Mouse (Mus musculus) common myeloid progenitor, adult 5-6 weeks (primary cell): ENCODE results near the gene Hist1h2aa. TPM values are rescaled to one million over a fixed set of nuclear protein-coding genes. Genes with fewer than 3 reads are reported as not detected.

ENCODE experiments used
- ATAC-seq: replicated peaks from 2 replicates; pipeline ENCODE4 v1.8.0; 2016; ENCODE audit warnings: low read depth, mild to moderate bottlenecking, moderate TSS enrichment, inconsistent platforms; ENCODE audit not compliant: poor library complexity, severe bottlenecking
- total RNA-seq: library from RNA; stranded (forward); fragments of 200-1000, 187-1606 nt; gene quantifications from 2 replicates; pipeline ENCODE4 v1.2.3, GENCODE M21; 2017

The Hist1h2aa gene
- total RNA-seq, result not detected in 2 replicates

DNA sequence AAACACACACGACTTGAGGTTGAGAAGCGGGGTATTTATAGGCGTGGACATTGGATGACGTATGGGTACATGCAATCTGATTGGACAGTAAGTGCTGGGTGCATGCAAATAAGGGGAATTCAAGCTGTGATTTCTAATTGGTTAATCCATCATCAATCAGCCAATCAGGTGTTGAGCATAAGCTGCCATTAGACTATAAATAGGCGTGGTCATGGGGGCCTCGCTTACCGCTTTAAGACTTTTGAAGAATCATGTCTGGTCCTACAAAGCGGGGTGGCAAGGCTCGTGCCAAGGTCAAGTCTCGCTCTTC, at the start of gene Hist1h2aa:
Gene Hist1h2aa (plus strand): TSS at position 252 of the 310 bp plus-strand sequence.
- no peak for ATAC-seq

DNA sequence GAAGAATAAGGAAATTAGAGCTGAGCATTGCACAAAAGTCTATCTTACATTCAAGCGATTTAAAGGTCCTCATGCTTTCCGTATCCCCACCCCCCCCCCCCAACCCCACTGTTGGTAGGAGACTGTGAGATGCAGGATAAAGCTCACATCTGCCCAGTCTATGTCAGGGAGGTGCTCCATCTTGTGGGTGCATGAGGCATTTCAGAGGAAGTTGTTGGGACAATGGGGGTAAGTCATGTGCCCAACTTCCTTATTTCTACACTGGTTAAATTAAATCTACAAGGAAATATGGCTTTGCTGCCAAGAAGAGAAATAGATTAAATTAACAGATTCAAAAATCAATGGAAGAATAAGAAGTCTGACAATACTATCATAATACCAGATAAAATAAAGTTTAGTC, 48.7 kb upstream of the Hist1h2aa start:
- ATAC-seq, result peak; percentile 99

DNA sequence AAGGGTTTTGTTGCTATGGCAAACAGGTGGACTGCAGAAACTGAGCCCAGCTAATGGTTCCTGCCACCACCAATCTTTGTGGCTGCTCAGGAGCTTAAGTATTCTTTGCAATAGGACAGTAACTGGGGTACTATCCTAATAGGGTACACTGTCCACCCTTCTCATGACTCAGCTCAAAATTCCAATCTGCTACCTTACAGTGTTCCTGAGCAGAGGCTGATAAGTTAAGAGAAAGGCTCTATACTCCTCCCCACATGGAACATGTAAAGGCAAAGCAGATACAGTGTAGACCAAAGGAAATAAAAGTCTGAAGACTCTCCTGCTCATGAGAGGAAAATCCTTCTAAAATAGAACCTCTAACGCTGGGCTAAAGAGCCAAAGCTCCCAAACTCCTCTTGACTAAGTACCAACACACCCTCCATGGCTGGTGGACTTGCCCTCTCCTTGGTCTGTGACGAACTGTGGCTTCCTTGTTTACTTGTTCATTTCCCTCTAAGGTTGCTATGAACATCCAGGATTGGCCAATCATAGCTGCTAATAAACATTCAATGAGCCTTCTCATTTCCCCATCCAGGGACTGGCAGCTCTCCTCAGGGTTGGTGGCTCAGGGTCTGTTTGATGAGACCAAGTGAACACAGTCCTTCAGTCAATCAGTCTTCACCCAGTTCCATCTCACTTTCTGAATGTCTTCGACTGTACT, 47.1 kb upstream of the Hist1h2aa start:
- ATAC-seq, result no peak

DNA sequence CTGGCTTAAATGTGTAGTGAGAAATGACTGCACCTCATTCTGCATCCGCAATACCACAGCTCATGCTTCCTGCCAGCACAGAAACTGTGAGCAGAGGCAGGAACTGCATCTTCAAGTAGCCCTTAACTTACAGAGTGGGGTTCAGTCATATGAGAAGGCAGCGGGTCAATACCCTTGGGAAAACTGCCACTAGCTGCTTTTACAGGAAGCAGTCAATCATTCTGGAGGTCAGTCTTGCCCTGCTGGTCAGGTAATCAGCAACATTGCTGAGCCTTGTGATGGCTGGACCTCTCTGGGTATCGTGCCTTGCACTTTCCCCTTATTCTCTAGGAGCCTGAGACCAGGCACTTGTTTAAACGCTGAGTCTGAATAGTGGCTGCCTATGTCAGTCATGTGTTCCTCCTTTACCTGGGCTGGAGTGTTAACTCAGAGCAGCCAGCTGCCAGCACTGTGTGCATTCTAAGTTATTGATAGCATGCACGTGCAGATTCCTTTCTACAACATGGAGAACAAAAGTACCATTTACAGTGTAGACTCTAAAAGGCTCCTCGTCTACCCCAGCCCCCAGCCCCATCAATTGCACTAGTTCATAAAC, 45.2 kb upstream of the Hist1h2aa start:
- ATAC-seq, result no peak

DNA sequence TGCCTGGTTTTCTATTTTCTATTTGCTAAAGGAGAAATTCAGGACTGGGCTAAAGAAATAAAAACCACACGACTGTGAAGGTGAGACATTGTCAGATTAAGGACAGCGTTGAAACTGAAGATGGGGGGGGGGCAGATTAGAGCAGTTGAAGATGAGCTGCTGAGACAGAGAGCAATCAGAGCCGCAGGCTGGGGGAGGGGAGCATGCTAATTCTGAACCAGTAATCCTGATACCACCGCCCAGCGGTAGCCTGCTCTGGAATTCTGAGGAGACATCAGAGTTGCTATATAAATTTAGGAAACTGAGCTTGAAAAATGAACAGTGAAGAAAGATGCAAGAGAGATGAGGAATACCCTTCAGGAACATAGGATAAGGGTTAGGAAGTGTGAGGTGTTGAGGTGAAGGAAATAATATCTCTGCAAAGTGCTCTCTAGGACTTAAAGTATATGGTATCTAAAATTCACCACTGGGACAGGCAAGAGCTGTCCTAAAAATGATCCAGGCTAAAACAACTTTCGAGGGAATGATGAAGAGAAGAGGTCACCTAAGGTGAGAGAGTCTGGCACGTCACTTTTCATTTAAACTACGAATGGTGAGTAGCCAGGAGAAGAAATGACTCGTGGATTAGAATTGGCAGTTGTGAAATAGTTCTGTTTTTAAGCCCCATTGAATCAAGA, 41.5 kb upstream of the Hist1h2aa start:
- no peak for ATAC-seq

DNA sequence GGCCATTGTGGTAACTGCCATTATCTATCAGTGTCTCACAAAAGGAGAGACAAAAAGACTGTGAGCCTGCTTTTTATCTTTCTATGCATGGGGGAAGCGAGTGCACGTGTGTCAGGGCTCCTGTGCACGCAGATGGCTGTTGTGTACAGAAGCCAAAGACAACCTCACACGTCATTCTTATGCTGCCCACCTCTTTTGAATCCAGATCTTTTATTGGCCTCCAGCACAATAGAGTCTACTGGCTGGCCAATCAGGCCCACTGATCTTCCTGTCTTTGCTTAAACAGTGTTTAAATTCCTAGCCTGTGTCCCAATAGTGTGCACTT, 41.0 kb upstream of the Hist1h2aa start:
- ATAC-seq, result no peak; the same call in 1 of the 2 replicates

DNA sequence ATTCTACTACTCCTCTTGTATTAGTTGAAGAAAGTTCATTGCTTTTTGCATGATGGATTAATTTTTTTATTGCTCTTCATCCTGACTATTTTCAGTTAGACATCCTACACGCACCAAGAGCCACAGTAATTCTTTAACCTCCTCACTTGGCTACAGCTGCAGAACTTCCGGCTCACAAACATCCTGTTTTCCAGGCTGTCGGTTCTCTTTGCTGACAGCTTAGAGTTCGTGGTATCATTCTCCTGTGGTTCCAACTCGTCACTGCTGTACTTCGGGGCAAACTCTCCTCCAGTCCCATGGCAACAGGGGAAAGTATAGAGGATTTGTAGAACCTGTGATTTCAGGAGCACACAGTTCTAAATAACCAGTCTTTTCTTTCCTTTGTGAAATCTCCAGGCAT, 36.0 kb upstream of the Hist1h2aa start:
- ATAC-seq, result peak; percentile 77

DNA sequence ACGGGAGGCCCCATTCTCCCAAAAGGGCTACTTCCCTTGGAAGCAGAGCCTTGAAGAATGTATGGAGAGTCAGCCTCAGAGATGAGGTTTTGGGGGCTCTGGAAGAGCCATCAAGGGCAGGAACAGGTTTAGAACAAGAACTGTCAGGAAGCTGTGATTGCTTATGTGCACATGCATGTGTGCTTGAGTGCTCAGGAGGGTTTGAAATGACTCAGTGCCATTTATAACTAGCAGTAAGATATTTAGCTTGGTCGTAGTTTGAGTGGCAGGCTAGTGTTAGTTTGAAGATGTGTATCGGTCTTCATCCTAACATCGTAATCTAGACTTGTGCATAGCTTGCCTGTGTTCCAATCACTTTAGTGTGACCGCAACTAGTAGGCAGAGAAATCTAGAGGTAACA, 27.4 kb upstream of the Hist1h2aa start:
- no peak for ATAC-seq

DNA sequence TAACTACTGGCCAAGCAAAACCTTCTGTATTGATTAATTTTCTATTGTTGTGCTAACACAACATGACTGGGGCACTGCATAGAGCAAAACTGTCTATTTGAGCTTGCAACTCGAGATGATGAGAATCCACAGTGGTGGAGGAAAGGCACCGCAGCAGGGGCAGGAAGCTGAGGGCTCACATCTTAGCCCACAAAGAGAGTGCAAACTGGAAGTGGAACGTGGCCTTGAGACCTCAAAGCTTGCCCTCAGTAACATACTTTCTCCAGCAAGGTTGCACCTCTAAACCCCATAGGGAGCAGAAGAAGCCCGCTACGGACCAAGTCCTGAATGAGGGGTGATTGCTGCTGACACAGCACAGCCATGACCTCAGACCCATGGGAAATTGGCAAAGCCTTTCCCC, 24.1 kb upstream of the Hist1h2aa start:
- peak; percentile 20; the same call in 1 of the 2 replicates for ATAC-seq

DNA sequence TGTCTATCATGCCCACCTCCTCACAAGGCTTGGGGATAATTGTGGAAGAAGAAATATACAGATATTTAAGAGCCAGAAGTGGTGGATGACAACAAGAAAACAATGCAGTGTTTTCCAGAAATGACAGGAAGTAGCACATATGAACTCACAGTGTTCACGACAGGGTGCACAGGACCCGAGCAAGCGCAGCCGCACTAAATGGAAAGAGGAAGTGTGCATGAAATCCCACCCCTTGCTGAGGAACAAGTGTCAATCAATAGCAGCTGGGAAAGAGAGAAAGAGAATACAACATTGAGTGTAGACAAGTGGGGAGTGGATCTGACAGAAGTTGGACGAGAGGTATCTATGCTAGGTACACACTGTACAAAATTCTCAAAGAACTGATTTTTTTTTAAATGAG, 22.9 kb upstream of the Hist1h2aa start:
- ATAC-seq, result peak; percentile 59

DNA sequence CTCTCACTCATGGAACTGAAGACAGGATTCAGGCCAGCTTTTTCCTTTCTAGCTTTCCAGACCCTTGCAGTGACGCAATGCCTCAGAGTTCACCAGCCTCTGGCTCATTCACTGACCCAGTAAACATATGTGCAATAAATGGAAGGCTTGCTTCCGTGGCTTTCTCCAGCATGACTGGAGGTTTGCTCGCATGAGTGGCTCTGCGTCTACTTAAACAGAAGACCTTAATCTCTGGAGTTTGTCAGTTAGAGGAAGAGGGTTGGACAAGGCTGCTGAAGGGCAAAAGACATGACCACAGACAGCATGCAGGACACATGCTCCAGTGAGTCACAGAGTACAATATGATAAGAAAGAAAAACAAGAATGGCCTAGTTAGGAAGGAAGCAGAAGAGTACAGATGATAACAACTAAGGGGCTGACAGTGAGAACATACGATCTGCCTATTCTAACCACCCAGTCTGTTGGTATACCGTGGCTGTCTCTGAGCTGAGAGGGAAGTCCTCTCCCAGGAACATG, 20.4 kb upstream of the Hist1h2aa start:
- peak; percentile 85 for ATAC-seq

DNA sequence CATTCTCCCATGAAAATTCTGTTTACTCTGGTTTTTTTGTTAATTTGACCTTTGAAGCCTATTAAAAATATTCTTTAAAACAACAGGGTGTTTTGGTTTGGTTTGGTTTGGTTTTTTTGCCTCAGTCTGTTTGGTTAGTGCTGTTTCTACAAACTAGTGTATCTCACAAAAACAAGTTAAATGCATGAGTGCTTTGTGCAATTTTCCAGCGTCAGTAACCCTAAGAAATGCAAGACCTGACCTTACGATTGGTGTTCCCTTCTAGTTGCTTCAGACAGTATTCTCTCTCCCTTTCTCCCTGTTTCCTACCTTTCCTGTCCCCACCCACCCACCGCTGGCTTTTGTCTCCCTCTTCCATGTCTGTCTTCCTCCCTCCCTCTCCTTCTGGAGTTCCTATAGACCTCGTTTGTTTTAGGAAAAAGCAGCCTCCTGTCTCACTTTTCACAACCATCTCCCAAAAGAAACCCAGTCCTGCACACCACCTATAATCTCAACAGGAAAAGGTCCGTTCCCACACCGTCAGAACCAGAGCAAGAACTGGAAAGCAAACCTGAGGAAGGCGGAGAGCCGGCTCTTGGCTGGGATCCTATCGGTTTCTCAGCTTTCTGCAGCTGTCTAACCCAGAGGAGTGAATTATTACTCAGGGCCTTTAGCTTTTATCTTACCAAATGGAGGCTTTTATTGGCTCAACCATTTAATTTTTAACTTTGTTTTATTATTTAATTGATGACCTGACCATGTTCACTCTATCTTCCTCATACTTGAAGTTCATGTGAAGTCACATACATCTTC, 19.7 kb upstream of the Hist1h2aa start, which contains the start of gene Slc17a4:
Gene Slc17a4 (minus strand): TSS at position 634 of the 792 bp plus-strand sequence.
- no peak for ATAC-seq

DNA sequence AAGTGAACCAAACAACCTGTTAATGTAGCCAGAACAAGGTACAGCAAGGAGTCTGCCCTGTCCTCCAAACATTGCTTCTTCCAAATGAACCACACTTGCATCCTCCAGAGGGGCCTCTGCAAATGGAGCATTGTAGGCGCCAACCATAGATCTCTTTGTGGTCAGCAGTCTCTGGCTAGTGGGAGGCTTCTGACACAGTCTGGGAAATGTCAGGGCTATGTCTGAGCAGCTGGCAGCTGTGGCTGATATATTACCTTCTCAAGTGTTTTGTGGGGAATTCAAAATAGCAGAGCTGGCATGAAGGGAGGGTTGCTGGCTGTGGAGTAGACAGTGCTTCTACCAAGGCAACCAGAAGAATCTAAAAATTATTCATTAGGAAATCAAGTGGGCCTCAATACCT, 18.1 kb upstream of the Hist1h2aa start:
- 0 out of 2 replicates have a peak, but pooled peaks have one; percentile 6 for ATAC-seq

DNA sequence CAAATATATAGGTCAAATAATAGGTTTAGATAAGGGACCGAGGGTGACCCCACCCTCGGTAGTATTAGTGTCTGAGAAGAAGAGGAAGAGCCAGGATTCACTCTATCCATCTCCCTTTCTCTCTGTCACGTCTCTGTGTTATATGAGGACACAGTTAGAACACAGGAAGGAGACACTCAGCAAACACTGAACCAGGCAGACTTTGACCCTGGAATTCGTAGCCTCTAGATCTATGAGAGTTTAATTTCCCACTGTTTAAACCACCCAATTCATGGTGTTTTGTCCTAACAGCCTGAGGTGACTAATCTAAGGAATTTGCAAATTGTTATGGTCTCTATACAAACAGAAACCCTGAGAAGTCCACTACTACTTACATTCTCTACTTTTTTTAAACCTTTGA, 16.6 kb upstream of the Hist1h2aa start:
- ATAC-seq, result no peak

DNA sequence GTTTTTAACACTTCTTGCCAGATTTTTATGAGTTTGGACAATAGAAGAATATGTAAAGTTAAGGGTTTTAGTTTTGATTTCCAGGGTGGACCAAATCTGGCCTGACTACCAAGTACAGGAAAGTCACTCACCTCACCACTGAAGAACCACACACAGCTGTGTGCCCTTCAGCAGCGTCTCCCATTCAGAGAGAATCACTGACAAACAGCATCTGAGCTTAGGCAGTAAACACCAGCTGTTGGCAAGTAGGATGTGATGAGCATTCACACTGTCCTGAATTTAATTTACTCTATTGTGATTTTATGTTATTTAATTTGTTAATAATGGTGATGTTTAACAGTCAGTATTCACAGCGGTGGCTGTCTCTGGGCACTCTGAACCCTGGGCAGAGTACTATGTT, 8.5 kb upstream of the Hist1h2aa start:
- no peak for ATAC-seq

DNA sequence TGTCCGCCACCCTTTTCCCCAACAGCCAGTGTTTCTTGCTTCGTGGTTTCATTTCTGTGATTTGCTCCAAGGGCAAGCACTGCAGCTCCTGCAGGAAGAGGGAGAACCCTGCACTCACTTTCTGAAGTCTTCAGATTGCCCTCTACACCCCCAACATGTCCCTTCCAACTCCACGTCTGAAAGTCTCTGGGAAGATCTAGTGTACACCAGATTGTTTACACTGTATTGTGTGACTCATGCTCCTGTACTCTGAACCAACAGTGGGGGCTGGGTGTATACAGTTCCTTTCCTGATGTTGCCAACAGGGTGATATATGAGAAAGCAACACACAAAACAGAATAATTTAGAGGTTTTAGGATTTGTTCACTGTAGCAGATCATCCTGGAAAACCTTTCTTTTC, 5.6 kb upstream of the Hist1h2aa start:
- ATAC-seq, result no peak

DNA sequence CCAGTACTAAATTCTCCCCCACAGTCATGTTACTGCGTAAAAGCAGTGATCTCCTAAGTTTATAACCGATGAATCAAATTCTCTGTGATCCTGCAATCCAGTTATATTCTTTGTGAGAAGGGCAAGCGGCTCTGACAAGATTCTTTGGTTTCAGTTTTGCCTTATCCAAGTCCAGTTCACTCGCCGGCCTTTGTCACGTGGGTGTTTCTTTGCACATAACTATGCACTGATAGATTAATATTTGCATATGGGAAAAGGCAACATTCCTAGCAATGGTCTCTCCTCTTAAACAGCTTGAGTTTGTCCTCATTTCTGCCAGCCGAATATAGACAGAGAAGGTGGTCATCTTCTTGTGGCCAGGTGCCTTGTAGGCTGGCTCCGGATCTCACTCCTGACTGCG, 3.8 kb upstream of the Hist1h2aa start:
- no peak for ATAC-seq

DNA sequence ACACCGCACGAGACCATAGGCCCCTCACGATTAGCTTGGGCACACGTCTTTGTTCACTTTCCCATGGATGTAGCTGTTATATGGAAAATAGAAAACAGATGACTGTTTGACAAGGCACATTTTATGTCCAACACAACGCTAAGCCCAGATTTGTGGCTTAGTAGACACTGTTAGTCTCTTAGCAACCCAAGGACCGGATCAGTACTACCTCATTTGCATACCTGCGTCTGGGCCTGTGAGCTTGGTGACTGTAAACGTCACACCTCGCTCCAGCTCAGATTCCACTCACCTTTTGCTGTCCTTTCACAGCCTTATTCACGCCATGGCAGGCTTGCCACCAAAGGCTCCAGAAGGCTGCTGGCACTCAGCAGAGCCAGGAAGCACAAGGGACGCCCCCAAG, 3.4 kb upstream of the Hist1h2aa start:
- no peak for ATAC-seq

DNA sequence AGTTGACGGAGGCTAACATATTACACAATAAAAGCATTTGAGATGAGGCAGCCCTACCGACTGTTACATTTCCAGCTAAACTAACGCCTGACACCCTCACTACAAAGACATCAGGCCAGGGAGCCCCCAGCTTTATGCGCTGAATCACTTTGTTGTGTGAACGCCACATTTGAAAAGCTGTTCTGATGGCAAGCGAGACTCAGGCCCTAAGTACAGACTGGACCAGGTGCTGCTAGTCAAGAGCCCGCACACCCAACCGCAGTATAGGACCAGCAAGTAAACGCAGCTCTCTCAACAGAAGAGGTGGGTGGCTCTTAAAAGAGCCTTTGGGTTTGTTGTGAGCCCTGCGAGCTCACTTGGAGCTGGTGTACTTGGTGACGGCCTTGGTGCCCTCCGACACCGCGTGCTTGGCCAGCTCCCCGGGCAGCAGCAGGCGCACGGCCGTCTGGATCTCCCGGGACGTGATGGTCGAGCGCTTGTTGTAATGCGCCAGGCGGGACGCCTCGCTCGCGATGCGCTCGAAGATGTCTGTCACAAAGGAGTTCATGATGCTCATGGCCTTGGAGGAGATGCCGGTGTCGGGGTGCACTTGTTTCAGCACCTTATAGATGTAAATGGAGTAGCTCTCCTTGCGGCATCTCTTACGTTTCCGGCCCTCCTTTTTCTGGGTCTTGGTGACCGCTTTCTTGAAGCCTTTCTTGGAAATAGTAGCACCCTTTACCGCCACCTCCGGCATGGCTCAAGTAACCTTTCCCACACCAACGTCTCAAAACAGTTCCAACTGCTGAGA, 646 bp upstream of the Hist1h2aa start, which contains the start of gene Hist1h2ba:
Gene Hist1h2ba (minus strand): TSS at position 736 of the 790 bp plus-strand sequence.
- ATAC-seq, result no peak

DNA sequence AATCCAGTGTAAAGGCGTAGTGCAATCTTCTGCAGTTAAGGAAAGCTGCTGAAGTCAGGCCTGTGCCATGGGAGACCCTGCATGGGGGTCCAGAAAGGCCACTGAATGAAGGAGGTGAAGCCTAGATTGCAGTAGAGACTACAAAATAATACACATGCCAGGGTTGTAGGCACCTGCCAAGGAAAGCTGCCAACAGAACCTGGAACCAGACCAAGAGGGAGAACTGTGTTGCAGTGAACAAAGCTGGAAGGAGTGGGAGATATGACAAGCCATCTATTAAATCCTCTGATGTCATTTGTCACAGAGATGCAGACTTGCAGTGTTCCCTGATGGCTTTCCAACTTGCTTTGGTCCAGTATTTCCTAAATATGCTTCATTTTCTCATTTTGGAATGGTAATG, 4.4 kb downstream of the Hist1h2aa start:
- ATAC-seq, result no peak
